Mouse (Mus musculus) 3T3-L1 (cell line): ENCODE measurements around the gene Mast4.

Experiments
- DNase-seq: peaks from one replicate; pipeline ENCODE4 v3.0.0-alpha.2; 2015; ENCODE audit warnings: low read depth, low spot score

Gene Mast4

DNA sequence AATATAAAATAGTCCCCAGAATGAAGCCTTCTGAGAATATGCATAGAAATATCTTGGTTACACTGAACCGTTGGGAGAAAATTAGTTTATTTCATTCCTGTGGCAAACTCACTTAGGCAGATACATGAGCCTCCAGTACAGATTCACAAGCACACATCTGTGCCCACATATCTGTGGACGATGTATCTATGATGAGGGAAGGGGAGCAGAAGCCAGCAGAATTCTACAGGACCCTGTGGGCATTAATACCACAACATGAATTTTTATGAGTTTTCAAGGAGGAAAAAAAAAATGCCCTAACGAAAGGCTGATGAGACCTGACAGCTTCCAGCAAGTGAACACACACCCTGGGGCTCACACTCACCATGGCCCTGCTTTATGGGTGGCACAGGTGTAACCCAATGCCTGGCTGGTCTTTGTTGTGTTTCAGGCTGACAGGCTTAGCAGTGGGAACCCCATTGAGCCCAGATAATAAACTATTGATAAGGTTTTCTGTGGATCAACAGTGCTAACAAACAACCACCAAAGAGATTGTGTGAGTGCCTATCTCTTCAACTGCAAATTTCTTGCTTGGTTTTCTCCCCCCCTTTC, 17.4 kb downstream of the Mast4 start:
- DNase-seq = no peak

DNA sequence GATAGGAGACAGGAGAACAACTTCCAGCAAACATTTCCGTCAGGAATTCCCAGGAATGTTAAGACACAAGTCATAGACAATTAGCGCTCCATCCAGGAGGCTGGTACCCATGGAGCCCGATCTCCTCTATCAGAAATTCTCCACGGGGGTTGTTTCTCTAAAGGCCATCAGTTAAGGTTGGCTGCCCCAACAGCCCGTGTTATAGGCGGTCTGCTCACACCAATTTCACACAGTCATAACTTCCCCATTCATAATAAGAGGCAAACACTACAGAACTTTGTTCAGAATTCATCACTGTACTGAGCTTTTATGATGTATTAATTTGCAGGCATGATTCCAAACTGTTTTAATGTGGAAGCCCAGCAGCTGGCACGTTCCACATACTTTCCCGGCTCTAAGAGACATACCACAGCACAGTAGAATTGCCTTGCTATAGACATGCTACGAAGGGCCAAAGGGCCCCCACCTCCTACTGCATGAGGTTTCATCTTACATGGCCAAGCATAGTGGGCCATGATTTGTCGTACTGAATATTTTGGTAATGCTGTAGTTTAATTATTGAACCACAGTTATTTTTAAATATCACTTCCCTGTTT, 19.1 kb downstream of the Mast4 start:
- no peak for DNase-seq

DNA sequence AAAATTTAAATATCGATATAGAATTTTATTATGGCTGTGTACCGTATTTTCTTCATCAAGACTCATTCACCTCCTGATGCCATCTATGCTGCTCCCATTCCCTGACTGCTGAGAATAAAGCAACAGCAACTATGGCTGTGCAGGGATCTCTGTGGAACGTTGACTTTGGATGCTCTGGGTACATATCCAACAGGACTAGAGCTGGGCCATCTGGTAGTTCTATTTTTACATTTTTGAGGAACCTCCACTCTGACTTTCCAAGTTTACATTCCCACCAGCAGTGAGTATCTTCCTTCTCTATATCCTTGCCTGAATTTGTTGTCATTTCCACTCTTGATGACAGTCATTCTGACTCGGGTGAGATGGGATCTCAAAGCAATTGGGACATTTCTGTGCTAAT, 26.0 kb downstream of the Mast4 start:
- no peak for DNase-seq

DNA sequence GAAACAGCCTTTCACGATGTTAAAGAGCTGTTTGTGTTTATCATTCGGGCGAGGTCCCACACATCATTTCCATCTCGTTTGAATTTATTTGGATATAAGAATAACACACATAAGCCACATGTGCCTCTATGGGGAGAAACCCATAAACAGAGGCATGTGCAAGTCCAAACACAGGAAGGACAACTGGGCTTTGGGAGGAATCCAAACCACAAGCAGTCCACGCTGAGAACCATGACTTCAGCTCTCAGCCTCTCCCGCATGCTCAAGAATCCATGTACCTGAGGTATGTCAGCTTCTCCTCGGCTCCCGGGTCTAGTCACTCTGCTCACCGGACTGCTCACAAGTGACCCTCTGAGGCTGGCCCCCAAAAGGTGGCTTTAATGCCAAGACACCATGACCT, 30.5 kb downstream of the Mast4 start:
- peak; percentile 73 for DNase-seq

DNA sequence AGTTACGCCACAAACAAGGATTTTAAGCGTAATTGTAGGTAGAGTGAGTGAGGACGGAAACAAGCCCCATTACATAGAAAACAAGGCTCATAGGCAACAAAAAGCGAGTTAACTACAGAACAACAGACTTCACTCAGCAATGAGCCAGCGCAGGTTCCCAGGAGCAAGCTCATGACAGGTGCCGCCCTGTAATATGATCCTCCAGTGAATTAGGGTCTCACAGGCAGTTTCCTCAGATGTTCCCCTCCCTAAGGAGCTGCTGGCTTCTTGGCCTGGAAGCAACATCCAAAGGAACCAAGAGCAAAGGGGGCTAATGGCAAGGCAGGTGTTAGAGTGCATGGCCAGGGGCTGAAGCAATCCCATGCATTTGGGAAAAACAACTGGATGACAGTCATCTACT, 31.8 kb downstream of the Mast4 start:
- DNase-seq = no peak

DNA sequence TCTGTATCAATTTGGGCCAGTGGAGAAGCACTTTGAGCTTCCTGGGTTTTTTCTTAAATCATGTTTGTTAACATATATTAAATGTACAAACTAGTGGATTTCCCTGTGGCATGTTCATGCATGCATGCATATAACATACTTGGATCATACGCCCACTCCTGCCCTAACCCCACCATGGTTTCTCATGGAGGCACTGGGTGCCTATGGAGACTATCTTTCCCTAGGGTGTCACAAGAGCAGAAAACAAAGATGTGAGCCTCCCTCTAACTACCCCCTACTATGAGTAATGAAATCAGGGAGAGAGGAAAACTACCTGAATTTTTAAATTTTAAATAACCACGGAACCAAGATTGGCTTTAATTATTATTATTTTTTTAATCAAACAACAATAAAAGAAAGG, 32.2 kb downstream of the Mast4 start:
- DNase-seq = no peak

DNA sequence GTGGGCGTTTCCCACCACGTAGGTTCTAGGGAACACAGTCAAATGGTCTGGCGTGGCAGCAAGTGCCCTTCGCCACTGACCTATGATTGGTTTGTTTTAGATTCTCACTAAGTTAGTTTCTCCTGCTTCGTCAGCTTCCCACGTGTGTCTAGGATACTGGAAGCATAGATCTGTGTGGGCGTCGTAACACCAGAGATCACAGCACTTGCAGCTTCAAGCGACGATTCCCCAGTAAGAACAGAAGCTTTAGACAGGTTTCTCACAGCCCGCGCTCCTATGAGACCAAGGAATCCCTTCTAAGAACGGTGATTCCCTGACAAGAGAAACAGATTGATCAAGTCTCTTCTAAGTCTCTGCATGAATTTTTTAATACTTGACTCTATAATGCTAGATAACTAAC, 39.9 kb downstream of the Mast4 start:
- no peak for DNase-seq

DNA sequence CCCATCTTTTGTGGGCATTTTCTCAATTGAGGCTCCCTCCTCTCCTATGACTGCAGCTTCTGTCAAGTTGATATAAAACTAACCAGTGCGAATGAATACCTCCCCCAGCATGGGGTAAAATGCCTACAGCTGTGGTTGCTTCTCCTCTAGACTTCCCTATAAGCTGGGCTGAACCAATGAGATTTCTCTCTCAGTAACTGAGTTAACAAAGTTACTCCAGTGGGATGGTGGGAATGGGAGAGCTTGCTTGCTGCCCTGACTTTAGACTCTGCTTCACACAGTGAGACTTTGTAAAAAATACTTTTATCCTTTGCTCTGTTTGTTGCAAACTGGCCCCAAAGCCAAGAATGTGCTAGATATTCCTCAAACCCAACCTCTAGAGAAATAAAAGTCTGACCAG, 41.2 kb downstream of the Mast4 start:
- peak; percentile 13 for DNase-seq

DNA sequence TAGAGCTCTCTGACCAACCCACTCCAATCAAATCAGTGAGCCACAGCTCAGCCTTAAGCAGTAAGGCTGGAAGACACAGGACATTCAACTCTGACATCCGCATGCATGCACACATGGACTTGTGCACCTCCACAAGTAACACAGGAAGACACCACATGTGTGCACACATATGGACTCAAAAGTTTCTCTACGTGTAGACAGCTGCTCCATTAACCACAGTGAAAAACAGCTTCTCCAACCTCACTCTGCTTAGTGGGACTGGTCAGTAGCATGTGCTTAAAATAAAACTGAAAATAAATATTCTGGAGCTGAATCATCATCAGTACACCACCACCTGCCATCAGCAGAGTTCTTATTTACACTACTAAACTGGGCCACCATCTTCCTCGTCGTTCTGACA, 43.2 kb downstream of the Mast4 start:
- DNase-seq = peak; percentile 50

DNA sequence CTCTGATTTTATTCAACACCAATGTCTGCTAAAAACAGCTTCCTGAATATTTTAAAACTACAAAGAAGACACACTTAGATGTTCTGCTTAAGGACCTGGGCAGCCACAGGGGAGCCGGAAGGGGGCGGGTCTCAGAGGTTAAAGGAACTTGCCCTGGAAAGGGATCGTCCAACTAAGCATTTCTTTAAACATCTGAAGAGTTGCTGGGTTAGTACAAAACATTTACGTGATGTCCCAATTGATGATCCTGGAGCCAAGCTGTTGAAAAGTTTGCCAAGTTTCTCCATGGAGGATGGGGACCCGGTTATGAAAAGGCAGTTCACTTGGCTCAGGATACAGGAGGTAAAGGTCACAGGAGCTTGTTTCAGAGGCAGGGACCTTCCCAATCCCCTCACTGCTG, 48.5 kb downstream of the Mast4 start:
- DNase-seq = no peak

DNA sequence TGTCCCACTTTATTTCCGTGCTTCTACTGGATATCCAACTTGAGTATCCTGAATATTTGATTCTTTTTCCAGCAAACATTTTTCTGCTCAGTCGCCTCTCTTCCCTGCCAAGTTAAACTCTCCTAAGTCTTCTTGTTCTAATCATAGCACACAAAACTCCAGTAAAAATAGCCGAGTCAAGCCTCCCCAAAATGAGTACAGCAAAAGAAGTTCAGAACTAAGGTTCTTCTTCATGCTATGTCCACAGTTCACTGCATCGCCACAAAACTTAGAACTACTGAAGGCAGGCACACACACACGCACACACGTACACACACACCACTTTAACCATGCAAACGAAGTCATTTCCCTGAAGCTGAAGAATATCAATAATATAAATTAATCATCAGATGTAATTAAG, 49.3 kb downstream of the Mast4 start:
- no peak for DNase-seq

DNA sequence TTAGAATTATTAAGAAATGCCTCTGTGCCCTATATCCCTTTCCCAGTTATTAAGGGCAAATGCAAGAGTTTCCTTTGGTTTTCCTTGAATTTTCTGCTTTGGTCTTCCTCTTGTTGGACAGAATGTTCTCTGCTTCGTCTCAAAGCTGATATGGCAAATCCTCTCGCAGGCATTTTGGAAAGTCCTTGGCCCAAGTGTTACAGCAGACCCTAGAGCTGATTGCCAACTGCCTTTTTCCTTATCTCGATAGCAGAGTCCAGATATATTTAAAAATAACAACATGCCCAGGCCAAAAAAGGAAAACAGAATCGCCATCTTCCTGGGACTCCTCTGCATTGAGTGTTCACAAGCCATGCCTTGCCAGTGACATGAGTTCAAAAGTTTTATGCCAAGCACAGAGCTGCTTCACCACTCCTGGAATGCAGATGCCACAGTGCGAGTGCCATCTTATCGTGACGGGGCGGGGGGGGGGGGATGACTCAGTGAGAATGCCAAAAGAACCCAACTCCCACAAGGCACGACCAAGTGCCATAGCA, 63.4 kb downstream of the Mast4 start:
- DNase-seq = peak; percentile 10

DNA sequence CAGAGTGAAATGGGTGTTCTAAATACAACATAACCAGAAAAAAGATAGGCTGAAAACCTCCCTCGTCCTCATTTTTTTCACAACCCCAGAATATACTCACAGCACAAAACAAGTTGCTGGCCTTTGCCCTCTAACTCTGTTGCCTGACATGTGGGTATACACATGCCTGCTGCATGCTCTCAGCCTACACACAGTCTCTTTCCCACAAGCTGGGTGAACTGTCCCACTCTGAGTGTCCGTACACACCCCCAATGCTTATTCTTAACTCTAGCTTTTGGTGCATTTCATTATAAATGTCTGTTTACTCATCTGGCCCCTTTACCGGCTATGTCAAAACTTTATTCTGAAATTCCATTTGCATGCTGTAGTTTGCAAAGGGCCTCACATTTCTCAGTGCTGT, 71.6 kb downstream of the Mast4 start:
- no peak for DNase-seq

DNA sequence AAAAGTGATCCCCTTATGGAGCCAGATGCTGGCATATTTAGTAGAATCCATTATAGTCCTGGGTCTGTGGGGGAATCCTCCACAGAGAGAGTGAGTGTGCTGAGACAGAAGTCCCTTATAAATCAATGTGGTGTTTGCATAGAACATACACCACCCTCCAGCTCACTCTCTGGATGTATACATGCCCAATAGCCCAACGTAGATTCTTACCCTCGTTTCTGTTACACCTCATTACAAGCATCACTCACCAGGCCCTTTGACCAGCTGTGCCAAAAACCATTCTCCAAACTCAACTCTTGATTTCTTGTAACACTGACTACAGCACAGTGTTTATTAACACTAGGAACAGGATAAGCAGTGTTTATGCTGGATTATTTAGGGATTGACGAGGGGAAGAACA, 72.2 kb downstream of the Mast4 start:
- no peak for DNase-seq

DNA sequence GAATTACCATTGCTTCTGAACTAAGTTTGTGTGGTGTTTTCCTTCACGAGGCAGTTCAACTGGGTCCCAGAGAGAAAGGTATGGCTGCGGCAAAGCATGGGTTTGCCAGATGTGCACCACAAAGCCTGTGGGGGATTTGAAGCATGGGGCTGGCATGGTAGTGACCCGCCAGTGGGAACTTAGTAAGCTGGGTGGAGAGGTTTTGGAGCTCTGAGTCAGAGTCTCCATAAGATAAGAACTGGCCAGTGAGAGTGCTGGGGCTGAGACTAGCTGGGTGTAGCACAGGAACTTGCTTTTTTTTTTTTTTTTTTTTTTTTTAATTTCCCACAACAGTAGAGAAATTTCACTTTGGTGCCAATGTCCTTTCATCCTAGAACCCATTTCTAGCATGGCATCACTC, 73.9 kb downstream of the Mast4 start:
- DNase-seq = peak; percentile 79

DNA sequence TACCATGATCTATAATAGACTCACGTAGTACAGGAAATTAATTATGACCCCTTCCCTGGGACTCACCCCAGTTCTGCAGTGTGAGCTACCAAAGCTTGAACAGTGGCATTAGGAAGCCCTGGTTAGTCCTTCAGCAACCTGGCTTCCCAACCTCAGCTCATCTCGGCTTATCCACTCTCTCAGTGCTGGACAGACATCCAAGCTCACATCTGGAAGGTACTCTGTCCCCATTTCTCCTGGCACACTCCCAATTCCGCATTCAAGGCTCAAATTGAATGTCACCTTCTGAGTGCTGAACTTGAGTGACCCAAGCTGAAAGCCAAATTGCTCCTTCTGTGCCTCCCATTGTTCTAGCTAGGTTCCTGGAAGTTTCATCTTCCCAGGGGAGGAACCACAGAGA, 76.2 kb downstream of the Mast4 start:
- no peak for DNase-seq

DNA sequence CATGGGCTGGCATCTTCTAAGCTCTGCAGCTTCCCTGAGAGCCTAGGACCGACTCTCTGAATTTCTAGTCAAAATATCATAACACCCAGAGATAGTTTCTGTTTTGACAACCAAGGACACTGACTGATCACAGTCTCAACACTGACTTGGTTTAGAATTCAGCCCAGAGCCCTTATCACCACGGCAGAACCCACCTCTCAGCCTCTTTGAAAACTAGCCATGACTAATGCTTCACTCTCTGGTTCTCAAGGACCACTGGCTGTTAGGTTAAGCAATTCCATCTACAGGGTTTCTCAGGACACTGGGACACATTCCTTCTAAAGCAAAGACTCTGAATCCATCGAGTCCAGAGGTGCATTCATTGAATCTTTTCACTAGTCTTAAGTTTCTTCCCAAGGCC, 79.4 kb downstream of the Mast4 start:
- DNase-seq = no peak

DNA sequence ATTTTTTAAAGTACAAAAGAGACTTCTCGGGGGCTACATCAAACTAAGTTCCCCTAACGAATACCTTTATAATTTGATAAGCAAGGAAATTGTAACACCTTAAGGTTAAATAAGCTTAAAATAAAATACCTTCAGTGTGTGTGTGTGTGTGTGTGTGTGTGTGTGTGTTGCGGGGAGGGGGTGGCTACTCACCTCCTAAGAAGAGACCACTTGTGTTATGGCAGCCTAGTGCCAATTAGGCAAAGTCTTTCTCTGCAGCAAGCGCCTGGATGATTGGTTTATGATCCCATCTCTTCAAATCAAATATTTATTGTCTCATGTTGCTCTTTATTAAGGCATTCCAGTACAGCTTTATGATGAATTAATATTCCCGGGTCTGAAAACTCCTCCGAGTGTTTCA, 81.2 kb downstream of the Mast4 start:
- no peak for DNase-seq

DNA sequence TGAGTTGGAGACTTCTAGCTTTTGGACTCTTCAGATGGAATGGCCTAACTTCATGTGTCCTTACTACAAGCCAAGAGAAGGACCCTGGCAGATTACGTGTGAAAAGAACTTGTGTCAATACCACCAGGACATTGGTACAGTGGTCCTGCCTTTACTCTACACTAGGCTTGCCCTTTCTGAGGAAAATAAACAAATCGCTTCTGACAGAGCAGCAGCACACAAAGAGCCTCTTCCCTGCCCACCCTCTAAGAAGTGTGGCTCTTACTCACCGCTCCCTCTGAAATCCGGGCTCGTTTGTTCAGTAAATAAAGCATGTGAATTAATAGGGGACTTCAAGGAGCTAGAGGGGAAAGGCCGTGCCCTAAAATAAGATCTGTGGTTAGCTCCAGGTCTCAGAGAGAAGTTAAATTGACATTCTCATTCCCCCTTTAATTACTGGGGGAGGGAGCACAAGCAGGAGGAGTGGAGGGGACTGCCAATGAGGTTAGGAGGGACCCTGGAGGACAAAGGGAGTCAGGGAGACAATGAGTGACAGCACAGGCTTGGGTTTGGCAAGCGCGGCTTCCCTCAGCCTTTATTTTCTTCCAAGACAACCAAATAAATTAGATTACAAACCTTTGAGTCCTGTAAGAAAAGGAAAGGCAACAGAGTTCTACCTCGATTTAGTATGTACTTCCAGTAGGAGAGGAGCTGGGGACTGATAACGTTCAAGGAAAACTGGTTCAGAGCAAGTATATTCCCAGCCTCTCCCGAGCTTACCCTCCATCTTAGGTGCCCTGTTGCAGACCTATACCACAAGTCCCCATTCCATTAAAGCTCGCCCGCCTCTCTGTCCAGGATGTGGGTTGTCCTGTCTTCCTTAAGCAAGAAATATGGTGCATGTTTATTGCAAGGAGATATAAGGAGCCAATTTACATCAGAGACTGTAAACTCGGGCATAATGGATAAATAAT, 85.9 kb downstream of the Mast4 start:
- no peak for DNase-seq

DNA sequence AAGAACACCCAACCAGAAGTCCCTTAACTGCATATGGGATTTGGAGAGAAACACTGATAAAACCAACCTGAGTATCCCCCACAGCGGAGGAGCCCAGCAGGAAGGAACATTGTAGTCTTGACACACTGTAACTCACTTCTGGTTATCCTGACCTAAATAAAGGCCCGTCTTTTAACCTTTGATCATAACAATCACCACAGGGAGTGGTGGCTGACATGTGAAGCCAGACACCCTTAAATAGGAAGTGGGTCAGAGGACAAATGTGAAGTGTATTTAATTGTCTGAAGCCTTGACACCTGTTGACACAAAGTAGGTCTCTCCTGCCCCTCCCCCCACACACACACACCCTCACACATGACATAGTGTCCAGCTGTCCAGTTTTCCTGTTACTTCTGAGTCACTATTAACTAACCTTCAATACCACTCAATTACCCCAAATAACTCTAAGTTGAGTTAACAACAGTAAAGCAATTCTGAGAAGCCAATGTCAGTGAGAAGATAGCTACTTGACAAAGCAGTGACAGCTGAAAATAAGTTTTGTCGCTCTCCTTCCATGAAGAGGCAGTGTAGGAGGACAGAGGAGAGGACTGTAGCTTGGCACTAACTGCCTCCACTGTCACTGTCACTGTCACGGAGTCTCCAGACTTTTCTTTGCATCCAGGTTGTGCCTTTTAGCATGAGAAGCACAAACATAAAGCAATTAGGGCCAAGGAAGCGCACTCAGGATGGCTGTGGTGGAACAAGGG, 87.2 kb downstream of the Mast4 start:
- DNase-seq = no peak

DNA sequence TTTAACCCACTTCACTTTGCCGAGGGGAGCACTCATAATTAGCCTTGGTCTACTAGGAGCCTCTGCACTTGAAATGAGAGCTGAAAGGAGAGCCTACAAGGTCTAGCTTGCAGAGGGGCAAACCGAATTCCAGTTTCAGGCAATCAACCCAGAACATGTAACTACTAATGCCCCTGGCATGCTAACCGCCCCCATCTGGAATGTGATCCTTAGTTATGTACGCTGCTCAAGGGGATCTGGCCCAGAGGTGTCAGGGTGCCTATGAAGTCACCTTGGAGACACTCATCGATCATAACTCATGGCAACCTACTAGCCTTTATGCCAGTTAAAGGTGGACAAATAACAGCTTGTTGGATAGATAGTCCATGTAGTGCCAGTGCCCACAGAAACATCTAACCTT, 88.9 kb downstream of the Mast4 start:
- DNase-seq = peak; percentile 67

DNA sequence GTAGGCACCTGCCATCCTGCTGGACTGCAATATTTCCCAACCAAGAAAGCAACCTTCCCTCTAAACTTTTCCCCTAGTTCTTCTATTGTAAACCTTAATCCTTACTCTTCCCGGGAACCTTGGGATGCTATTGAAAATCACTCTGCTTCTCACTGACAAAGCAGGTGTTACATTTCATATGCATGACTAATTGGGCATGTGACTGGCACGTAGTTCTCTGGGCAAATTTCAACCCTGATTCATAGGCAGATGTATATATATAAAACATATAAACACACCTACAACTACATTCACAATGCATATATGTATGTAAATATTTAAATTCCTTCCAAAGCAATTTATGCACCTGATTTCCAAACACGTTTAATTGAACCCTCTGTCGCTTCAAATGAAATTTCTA, 90.2 kb downstream of the Mast4 start:
- no peak for DNase-seq
